Mouse (Mus musculus) lung, postnatal 10 days (tissue): ENCODE measurements around the gene Gpat3.

ENCODE experiments used
- DNase-seq: peaks from one replicate; pipeline ENCODE4 v3.0.0; 2021

Gene Gpat3

GRCm38 (mm10) chr5:100919069-100919468 is 73.6 kb downstream of the Gpat3 start:
- DNase-seq: peak; percentile 65

GRCm38 (mm10) chr5:100929698-100930097 is 84.2 kb downstream of the Gpat3 start:
- DNase-seq: no peak

GRCm38 (mm10) chr5:100943716-100944115 is 98.2 kb downstream of the Gpat3 start:
- no peak for DNase-seq

- DNase-seq: no peak
These were observed 99.8 kb downstream of the Gpat3 start for GRCm38 (mm10) chr5:100945336-100945735.
